Mouse (Mus musculus) small intestine, adult 2 months (tissue): Measurements from ENCODE around the gene Cfap58. TPM values are rescaled to one million over a fixed set of nuclear protein-coding genes. Genes with fewer than 3 reads are reported as not detected.

Experiments used
- H3K27ac ChIP-seq: fragments of 200-500 bp; 2 replicates; pipeline ENCODE4 v1.5.1; 2012; ENCODE audit warnings: low read depth, low read length, control low read depth, inconsistent platforms; ENCODE audit not compliant: insufficient read depth
- H3K27me3 ChIP-seq: fragments of 200-500 bp; 2 replicates; pipeline ENCODE4 v1.6.1; 2012; ENCODE audit warnings: mild to moderate bottlenecking, moderate library complexity, low read length, inconsistent platforms; ENCODE audit not compliant: control insufficient read depth, insufficient read depth
- H3K36me3 ChIP-seq: fragments of 200-500 bp; 2 replicates; pipeline ENCODE4 v1.6.1; 2012; ENCODE audit warnings: mild to moderate bottlenecking, low read length, control low read depth, inconsistent platforms; ENCODE audit not compliant: control insufficient read depth, insufficient read depth
- H3K4me1 ChIP-seq: fragments of 200-500 bp; 2 replicates; pipeline ENCODE4 v1.6.1; 2012; ENCODE audit warnings: low read length, inconsistent platforms, mixed read lengths; ENCODE audit not compliant: control insufficient read depth, insufficient read depth, insufficient read length
- H3K4me3 ChIP-seq: fragments of 200-500 bp; 2 replicates; pipeline ENCODE4 v1.5.1; 2012; ENCODE audit warnings: low read depth, mild to moderate bottlenecking, control low read depth, inconsistent platforms, low read length, moderate library complexity
- CTCF ChIP-seq: fragments of 200-500 bp; IDR thresholded peaks from 2 replicates; pipeline ENCODE4 v1.5.1; 2012; ENCODE audit warnings: low read depth, mild to moderate bottlenecking, control low read depth, inconsistent platforms, low read length, moderate library complexity, mixed read lengths; ENCODE audit not compliant: insufficient replicate concordance, insufficient read length; ENCODE audit errors: extremely low read depth
- POLR2A ChIP-seq: fragments of 200-500 bp; IDR thresholded peaks from 2 replicates; pipeline ENCODE4 v1.6.1; 2012; ENCODE audit warnings: low read depth, mild to moderate bottlenecking, control low read depth, inconsistent platforms, low read length, moderate library complexity
- WGBS: fragments of 180-500 bp; shearing (Covaris S2); methylation state at CpG from one replicate; pipeline ENCODE4 v1.1.7; 2018; 5-methylcytosine and 5-hydroxymethylcytosine counted together
- polyA plus RNA-seq: library from polyadenylated mRNA; depleted of rRNA; stranded (reverse); fragments of >200 nt; gene quantifications from 2 replicates; pipeline ENCODE4 v1.2.3, GENCODE M21; 2012; rRNA removed

Cfap58 gene
- not detected in 2 replicates for polyA plus RNA-seq

DNA sequence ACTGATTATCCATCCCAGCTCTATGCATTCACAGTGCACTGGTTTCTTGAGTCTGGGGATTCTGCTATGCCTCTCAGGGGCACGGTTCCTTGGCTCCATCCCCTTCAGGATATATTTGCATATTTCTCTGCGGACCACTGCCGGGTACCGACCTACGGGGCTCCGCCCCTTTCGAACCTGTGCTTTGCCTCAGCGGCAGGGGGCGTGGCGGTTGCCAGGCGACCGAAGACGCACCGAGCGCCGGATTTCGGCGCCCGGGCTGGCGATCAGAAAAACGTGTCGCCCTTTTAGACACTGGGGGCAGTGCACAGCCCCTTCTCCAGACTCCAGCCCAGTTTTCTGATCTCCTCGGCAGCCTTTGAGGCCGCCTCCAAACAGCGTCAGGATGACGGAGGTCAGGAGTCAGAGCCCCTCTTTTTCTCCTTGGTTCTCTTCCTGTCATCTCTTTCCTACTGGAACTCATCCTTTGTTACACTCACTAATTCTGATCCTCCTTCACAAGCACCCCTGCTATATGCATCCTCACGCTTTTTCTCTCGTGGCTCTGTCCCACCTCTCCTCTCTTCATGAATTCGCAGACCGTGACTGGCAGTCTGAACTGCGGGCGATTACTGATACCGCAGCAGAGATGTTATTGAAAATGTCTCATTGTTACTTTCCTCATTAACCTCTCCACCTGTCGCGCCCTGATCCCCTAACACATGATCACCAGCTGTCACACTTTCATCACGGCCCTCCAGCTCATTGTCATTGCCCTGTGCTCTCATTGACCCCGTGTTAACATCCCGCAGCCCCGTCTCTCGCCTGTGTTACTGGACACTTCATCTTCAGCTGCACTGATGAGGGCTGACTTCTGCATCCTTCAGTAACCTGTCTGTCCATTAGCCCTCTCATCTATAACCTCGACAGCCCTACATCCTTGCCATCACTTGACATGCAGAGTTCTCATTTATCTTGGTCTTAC lies at the start of gene Cfap58:
Gene Cfap58 (plus strand): TSS at position 233 of the 964 bp plus-strand sequence.
- WGBS: 7% methylated on average over 41 of the region's 41 CpGs
- Histone ChIP-seq H3K27ac (no peak within 1 kb of the TSS), H3K4me1 (peaks cover 5% of the 10 kb centered on the region; the same call in 1 of the 2 replicates), H3K27me3 (0 out of 2 replicates have a peak, but pooled peaks cover 10% of the 10 kb centered on the region), H3K4me3 (peak within 1 kb of the TSS; percentile 48), H3K36me3 (no peaks in the 10 kb centered on the region)
- TF ChIP-seq CTCF (no peak), POLR2A (no peak)

DNA sequence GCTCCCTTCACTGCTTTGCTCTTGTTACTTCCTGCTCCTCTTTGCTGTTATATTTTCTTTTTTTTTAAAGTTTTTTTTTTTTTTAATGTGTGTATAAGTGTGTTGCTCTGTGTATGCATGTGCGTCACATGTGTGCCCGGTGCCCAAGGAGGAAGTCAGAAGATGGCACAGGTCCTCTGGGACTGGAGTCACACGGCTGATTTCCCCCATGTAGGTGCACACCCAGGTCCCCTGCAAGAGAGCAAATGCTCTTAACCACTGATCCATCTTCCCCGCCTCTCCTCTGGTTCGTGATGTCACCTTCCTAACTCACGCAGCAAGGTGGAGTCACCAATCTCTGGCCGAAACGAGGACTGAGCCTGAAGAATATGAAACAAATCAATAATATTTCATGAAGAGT lies 49.4 kb upstream of the Cfap58 start:
- Histone ChIP-seq H3K4me3 (no peak overlapping the region), H3K27ac (no peak overlapping the region), H3K27me3 (no peaks in the 10 kb centered on the region), H3K4me1 (peaks cover 16% of the 10 kb centered on the region; the same call in 1 of the 2 replicates), H3K36me3 (no peaks in the 10 kb centered on the region)
- no peak for TF ChIP-seq POLR2A
- no peak for TF ChIP-seq CTCF
- WGBS: 81% methylated on average over 8 of the region's 8 CpGs

DNA sequence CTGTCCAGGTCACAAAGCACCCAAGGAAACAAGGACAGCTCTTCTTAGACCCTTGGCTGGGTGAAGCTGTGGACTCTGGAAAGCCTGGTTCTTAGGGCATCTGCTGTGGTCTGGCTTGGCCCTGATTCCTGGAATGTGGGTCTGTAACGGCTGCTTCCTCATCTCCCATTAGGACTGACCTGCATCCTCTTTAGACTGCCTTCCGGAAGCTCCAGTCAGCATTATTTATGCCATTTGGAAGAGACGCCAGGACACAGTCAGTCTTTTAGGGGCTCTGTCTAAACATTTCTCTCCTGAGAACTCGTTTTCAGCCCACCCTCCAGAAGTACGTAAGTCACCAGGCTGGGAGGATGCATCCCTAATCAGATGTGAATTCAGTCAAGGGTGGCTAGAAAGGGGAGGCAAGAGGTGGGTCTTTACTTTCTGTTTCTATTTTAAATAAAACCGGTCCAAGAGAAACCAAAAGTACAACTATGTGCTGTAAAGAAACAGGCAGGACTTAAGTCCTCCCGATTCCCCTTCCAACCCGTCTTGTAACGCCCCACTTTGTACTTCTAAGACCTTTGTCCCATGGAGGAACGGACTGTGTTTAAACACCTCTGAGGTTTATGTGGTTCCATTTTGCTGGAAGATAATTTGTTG lies 46.9 kb upstream of the Cfap58 start:
- peak overlapping the region; percentile 52 for H3K27ac ChIP-seq
- peak overlapping the region; percentile 3; the same call in 1 of the 2 replicates for H3K4me3 ChIP-seq
- H3K27me3 ChIP-seq: no peaks in the 10 kb centered on the region
- 19% methylated on average over 10 of the region's 10 CpGs for WGBS
- TF ChIP-seq CTCF (no peak), POLR2A (no peak)
- H3K36me3 ChIP-seq: no peaks in the 10 kb centered on the region
- peaks cover 16% of the 10 kb centered on the region; the same call in 1 of the 2 replicates for H3K4me1 ChIP-seq

DNA sequence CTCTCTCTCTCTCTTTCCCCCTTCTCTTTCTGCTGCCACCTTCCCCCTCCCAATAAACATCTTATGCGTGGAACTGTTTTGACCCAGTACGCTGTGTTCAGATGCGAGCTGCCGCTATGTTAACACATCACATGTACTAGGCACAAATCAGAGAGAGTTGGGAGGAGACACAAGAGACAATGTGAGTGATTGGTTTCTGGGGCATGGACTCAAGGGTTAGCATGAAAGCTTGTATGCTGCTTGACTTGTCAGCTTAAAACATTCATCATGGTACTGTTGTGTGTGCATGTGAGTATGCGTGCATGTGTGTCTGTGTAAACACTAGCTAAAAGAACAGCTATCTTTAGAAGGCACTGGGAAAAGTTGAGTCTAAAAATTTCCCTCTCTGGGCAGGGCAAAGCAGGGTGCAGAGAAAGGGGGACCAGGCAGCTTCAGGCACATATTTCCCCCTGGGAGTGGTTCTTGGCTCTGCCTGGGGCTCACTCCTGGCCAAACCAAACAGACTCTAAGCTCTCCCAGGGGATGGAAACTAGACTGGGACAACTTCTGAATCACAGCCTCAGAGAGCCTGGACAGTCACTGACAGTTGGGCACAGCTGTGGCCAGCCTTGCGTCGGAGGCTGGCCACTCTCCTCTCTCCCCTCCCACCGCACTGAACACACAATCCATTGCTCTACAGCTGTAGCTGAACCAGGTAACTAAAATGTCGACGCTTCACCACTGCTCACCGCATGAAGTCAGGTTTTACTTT lies 45.7 kb upstream of the Cfap58 start:
- H3K4me3 ChIP-seq: no peak overlapping the region
- peaks cover 16% of the 10 kb centered on the region; the same call in 1 of the 2 replicates for H3K4me1 ChIP-seq
- no peaks in the 10 kb centered on the region for H3K27me3 ChIP-seq
- peak overlapping the region; percentile 38 for H3K27ac ChIP-seq
- whole genome bisulfite sequencing: 74% methylated on average over 11 of the region's 11 CpGs
- H3K36me3 ChIP-seq: no peaks in the 10 kb centered on the region
- TF ChIP-seq POLR2A (no peak), CTCF (no peak)

DNA sequence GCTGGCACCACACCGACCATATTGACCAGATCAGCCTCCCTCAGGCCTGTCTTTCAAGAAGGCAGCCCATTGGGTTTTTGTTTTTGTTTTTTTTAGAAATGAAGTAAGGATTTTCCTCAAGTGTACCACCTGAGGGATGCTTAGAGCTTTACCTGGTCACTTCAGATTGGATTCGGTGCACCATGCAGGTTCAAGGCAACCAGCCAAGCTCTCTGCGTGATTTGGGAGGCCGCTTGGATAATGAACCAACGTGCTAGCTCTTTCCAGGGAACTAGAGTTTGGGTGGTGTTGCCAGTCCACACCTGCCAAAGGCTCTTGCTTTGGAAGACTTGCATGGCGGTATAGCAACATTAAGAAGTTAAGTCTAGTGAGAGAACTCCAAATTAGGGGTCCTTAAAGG lies 44.4 kb upstream of the Cfap58 start:
- Histone ChIP-seq H3K4me3 (no peak overlapping the region), H3K36me3 (no peaks in the 10 kb centered on the region), H3K27ac (no peak overlapping the region), H3K4me1 (peaks cover 16% of the 10 kb centered on the region; the same call in 1 of the 2 replicates), H3K27me3 (no peaks in the 10 kb centered on the region)
- 91% methylated on average over 6 of the region's 6 CpGs for WGBS
- TF ChIP-seq CTCF: no peak
- no peak for TF ChIP-seq POLR2A

DNA sequence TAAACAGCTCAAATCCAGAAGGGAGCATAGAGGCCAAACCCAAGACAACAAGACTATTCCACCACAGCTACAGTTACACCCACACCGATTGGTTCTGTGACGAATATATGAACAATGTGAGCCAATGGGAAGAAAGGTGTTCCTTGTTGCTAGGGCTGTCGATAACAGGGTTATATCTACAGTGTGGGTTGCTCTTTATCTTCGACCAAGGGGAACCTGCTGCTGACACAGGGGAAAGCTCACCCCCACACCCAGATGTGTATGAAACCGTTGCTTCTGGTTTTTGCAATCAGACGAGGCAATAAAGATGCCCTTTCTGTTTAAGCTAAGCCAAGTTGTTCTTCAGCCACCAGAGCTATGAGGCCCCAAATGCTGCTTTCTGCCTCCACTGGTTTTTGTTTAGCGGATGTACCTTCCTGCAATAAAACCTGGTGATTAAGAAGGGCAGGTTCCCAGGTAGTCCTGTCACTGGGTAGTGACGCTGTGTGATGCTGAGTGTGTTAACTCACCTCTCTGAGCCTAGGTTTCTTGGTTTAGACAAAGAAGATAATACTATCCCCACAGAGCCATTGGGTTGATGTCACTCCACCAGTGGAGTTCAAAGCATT lies 38.9 kb upstream of the Cfap58 start:
- Histone ChIP-seq H3K4me1 (no peaks in the 10 kb centered on the region), H3K36me3 (no peaks in the 10 kb centered on the region), H3K4me3 (no peak overlapping the region), H3K27ac (no peak overlapping the region), H3K27me3 (no peaks in the 10 kb centered on the region)
- TF ChIP-seq CTCF (no peak), POLR2A (no peak)
- WGBS: 68% methylated on average over 8 of the region's 8 CpGs

DNA sequence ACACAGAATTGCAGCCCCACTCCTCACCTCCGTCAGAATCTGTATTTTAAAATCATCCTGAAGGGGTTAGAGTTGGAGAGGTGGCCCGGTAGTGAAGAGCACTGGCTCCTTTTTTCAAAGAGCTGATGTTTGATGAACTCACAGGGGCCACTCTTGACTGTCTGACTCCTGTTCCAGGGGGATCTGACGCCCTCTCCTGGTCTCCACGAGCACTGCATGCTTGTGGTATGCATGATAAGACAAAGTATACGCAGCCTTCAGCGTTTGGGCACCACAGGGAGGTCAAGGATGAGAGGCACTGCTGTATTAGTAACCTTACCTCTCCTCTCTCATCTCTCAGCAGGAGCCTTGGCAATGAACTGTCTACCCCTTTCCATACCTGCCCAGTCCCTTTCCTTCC lies 37.5 kb upstream of the Cfap58 start:
- Histone ChIP-seq H3K4me3 (no peak overlapping the region), H3K4me1 (no peaks in the 10 kb centered on the region; the same call in 1 of the 2 replicates), H3K27me3 (no peaks in the 10 kb centered on the region), H3K27ac (no peak overlapping the region), H3K36me3 (no peaks in the 10 kb centered on the region)
- 0 out of 2 replicates have a peak, but pooled peaks have one; percentile 18 for TF ChIP-seq CTCF
- TF ChIP-seq POLR2A: no peak
- 69% methylated on average over 6 of the region's 6 CpGs for WGBS
